Mouse (Mus musculus): ENCODE measurements at regions not wholly inside any gene's neighbourhood (a gene's known extent, or its start where the extent isn't known, plus 50 kb on each side); places are given as distances from the start of the nearest gene placed in this dataset.

GRCm38 (mm10) chr16:18686916-18687315 lies 57.2 kb upstream of the Sept5 start:
- no peak for TF ChIP-seq CTCF (IDR thresholded peaks at IDR 0.05; ENCODE audit: insufficient read depth, low read length)
- peak; percentile 78; the same call in 1 of the 2 replicates for TF ChIP-seq POLR2A (IDR thresholded peaks at IDR 0.05; ENCODE audit: borderline replicate concordance, extremely low read depth, low read depth, low read length)

Data from lung, adult 2 months (tissue).